Mouse (Mus musculus): Measurements from ENCODE around the gene Rasgrf2. TPM values are rescaled to one million over a fixed set of nuclear protein-coding genes. Genes with fewer than 3 reads are reported as not detected.
A peak's percentile ranks its signal among the peaks of the same experiment; 100 is the strongest.

Rasgrf2 gene
- polyA plus RNA-seq, 1 experiment from 2014 or later: 3.3 TPM

GRCm38 (mm10) chr13:92030364-92031057 is 100.9 kb downstream of the Rasgrf2 start:
- Histone ChIP-seq H3K4me3 (no peak overlapping the region), H3K9ac (replicated peaks) (no peak overlapping the region), H3K27me3 (no peaks in the 10 kb centered on the region), H3K4me1 (no peaks in the 10 kb centered on the region), H3K9me3 (no peaks in the 10 kb centered on the region), H3K36me3 (no peaks in the 10 kb centered on the region), H3K4me2 (replicated peaks) (no peak overlapping the region), H3K27ac (replicated peaks) (no peak overlapping the region)
- ATAC-seq (replicated peaks): no peak
- WGBS: 93% methylated on average over 24 of the region's 24 CpGs

- Histone ChIP-seq H3K9ac (replicated peaks) (no peak overlapping the region), H3K4me3 (no peak overlapping the region), H3K4me2 (replicated peaks) (no peak overlapping the region)
These were observed 101.8 kb downstream of the Rasgrf2 start for GRCm38 (mm10) chr13:92029666-92030065.

GRCm38 (mm10) chr13:92027951-92028350 is 103.5 kb downstream of the Rasgrf2 start:
- Histone ChIP-seq H3K4me2 (replicated peaks) (no peak overlapping the region), H3K9ac (replicated peaks) (no peak overlapping the region), H3K36me3 (no peaks in the 10 kb centered on the region), H3K9me3 (no peaks in the 10 kb centered on the region), H3K4me3 (no peak overlapping the region), H3K27me3 (no peaks in the 10 kb centered on the region), H3K4me1 (no peaks in the 10 kb centered on the region), H3K27ac (replicated peaks) (no peak overlapping the region)
- no peak for ATAC-seq (replicated peaks)
- 69% methylated on average over 5 of the region's 5 CpGs for WGBS

More at GRCm38 (mm10) chr13:92029666-92030065, 101.8 kb downstream of the Rasgrf2 start:
- no peak for ATAC-seq (replicated peaks)
- Histone ChIP-seq H3K36me3 (no peaks in the 10 kb centered on the region), H3K9me3 (no peaks in the 10 kb centered on the region), H3K4me1 (no peaks in the 10 kb centered on the region), H3K27me3 (no peaks in the 10 kb centered on the region), H3K27ac (replicated peaks) (no peak overlapping the region)
- 88% methylated on average over 3 of the region's 3 CpGs for WGBS

- WGBS: 84% methylated on average over 2 of the region's 2 CpGs
- Histone ChIP-seq H3K4me3 (no peak overlapping the region), H3K27me3 (no peaks in the 10 kb centered on the region), H3K4me1 (no peaks in the 10 kb centered on the region), H3K9ac (replicated peaks) (no peak overlapping the region), H3K4me2 (replicated peaks) (no peak overlapping the region), H3K36me3 (no peaks in the 10 kb centered on the region), H3K9me3 (no peaks in the 10 kb centered on the region), H3K27ac (replicated peaks) (no peak overlapping the region)
- no peak for ATAC-seq (replicated peaks)
These were observed 104.8 kb downstream of the Rasgrf2 start for GRCm38 (mm10) chr13:92026651-92027050.

- H3K36me3 ChIP-seq: no peaks in the 10 kb centered on the region
These were observed 106.3 kb downstream of the Rasgrf2 start for GRCm38 (mm10) chr13:92025124-92025523.

GRCm38 (mm10) chr13:92022202-92022601 is 109.3 kb downstream of the Rasgrf2 start:
- Histone ChIP-seq H3K27ac (replicated peaks) (no peak overlapping the region), H3K4me1 (no peaks in the 10 kb centered on the region), H3K9ac (replicated peaks) (no peak overlapping the region), H3K4me2 (replicated peaks) (no peak overlapping the region), H3K27me3 (no peaks in the 10 kb centered on the region), H3K36me3 (no peaks in the 10 kb centered on the region), H3K9me3 (no peaks in the 10 kb centered on the region), H3K4me3 (no peak overlapping the region)
- no peak for ATAC-seq (replicated peaks)
- WGBS: 89% methylated on average over 10 of the region's 10 CpGs

More at GRCm38 (mm10) chr13:92025124-92025523, 106.3 kb downstream of the Rasgrf2 start:
- Histone ChIP-seq H3K27ac (replicated peaks) (no peak overlapping the region), H3K27me3 (no peaks in the 10 kb centered on the region), H3K9ac (replicated peaks) (no peak overlapping the region), H3K4me3 (no peak overlapping the region), H3K4me1 (no peaks in the 10 kb centered on the region), H3K9me3 (no peaks in the 10 kb centered on the region), H3K4me2 (replicated peaks) (no peak overlapping the region)
- ATAC-seq (replicated peaks): no peak
- WGBS: 96% methylated on average over 3 of the region's 3 CpGs

GRCm38 (mm10) chr13:91996929-91997328 is 134.5 kb downstream of the Rasgrf2 start:
- no peaks in the 10 kb centered on the region for H3K27me3 ChIP-seq
- H3K36me3 ChIP-seq: no peaks in the 10 kb centered on the region
- 36% methylated on average over 3 of the region's 3 CpGs for WGBS
- no peak overlapping the region for H3K9ac ChIP-seq (replicated peaks)
- ATAC-seq (replicated peaks): peak; percentile 61; the same call in 1 of the 2 replicates
- H3K4me2 ChIP-seq (replicated peaks): no peak overlapping the region
- no peak overlapping the region for H3K27ac ChIP-seq (replicated peaks)
- no peak overlapping the region for H3K4me3 ChIP-seq
- H3K4me1 ChIP-seq: no peaks in the 10 kb centered on the region; the same call in 1 of the 2 replicates
- no peaks in the 10 kb centered on the region for H3K9me3 ChIP-seq

- H3K36me3 ChIP-seq: no peaks in the 10 kb centered on the region
- no peak for ATAC-seq (replicated peaks)
- H3K9me3 ChIP-seq: no peaks in the 10 kb centered on the region
- WGBS: 79% methylated on average over 2 of the region's 2 CpGs
- no peak overlapping the region for H3K27ac ChIP-seq (replicated peaks)
- H3K9ac ChIP-seq (replicated peaks): no peak overlapping the region
- no peak overlapping the region for H3K4me2 ChIP-seq (replicated peaks)
- H3K4me1 ChIP-seq: no peaks in the 10 kb centered on the region
- H3K27me3 ChIP-seq: no peaks in the 10 kb centered on the region
- H3K4me3 ChIP-seq: no peak overlapping the region
These were observed 140.0 kb downstream of the Rasgrf2 start for GRCm38 (mm10) chr13:91991412-91991811.

- ATAC-seq (replicated peaks): no peak
- Histone ChIP-seq H3K36me3 (no peaks in the 10 kb centered on the region), H3K27me3 (no peaks in the 10 kb centered on the region), H3K9ac (replicated peaks) (no peak overlapping the region), H3K4me3 (no peak overlapping the region), H3K4me1 (peaks cover 5% of the 10 kb centered on the region; the same call in 1 of the 2 replicates), H3K4me2 (replicated peaks) (no peak overlapping the region), H3K9me3 (no peaks in the 10 kb centered on the region), H3K27ac (replicated peaks) (no peak overlapping the region)
- 76% methylated on average over 6 of the region's 6 CpGs for WGBS
These were observed 140.7 kb downstream of the Rasgrf2 start for GRCm38 (mm10) chr13:91990709-91991284.

- Histone ChIP-seq H3K4me3 (no peak overlapping the region), H3K36me3 (no peaks in the 10 kb centered on the region), H3K27ac (replicated peaks) (no peak overlapping the region), H3K27me3 (no peaks in the 10 kb centered on the region), H3K9me3 (no peaks in the 10 kb centered on the region), H3K4me2 (replicated peaks) (no peak overlapping the region), H3K9ac (replicated peaks) (no peak overlapping the region), H3K4me1 (peaks cover 8% of the 10 kb centered on the region; the same call in 1 of the 2 replicates)
- WGBS: 82% methylated on average over 7 of the region's 7 CpGs
- ATAC-seq (replicated peaks): no peak
These were observed 143.1 kb downstream of the Rasgrf2 start for GRCm38 (mm10) chr13:91988378-91988777.

- H3K9ac ChIP-seq (replicated peaks): no peak overlapping the region
- no peaks in the 10 kb centered on the region for H3K27me3 ChIP-seq
- ATAC-seq (replicated peaks): no peak
- 94% methylated on average over 6 of the region's 6 CpGs for WGBS
- peaks cover 8% of the 10 kb centered on the region; the same call in 1 of the 2 replicates for H3K4me1 ChIP-seq
- H3K4me3 ChIP-seq: no peak overlapping the region
- H3K27ac ChIP-seq (replicated peaks): no peak overlapping the region
- H3K4me2 ChIP-seq (replicated peaks): no peak overlapping the region
- H3K36me3 ChIP-seq: no peaks in the 10 kb centered on the region
- H3K9me3 ChIP-seq: no peaks in the 10 kb centered on the region
These were observed 144.5 kb downstream of the Rasgrf2 start for GRCm38 (mm10) chr13:91986958-91987357.

- 38% methylated on average over 7 of the region's 7 CpGs for WGBS
- Histone ChIP-seq H3K4me2 (replicated peaks) (no peak overlapping the region), H3K27me3 (no peaks in the 10 kb centered on the region), H3K9me3 (no peaks in the 10 kb centered on the region), H3K4me3 (no peak overlapping the region), H3K27ac (replicated peaks) (0 out of 2 replicates have a peak overlapping the region, but pooled peaks have one; percentile 2), H3K4me1 (peaks cover 8% of the 10 kb centered on the region; the same call in 1 of the 2 replicates), H3K9ac (replicated peaks) (no peak overlapping the region), H3K36me3 (no peaks in the 10 kb centered on the region)
- ATAC-seq (replicated peaks): peak; percentile 89
These were observed 145.4 kb downstream of the Rasgrf2 start for GRCm38 (mm10) chr13:91985915-91986589.
